Mouse (Mus musculus): Measurements from ENCODE around the gene Gm6525. TPM values are rescaled to one million over a fixed set of nuclear protein-coding genes. Genes with fewer than 3 reads are reported as not detected.
A peak's percentile ranks its signal among the peaks of the same experiment; 100 is the strongest.

Gm6525 gene
- polyA plus RNA-seq (2012; ENCODE audit: insufficient read depth, insufficient read length, missing spikeins) = 0.87 TPM in 1 of 2 replicates, not detected in the other

- no peak within 1 kb of the TSS for H3K27ac ChIP-seq (ENCODE audit: insufficient read depth, low read depth, low read length)
Observed at GRCm38 (mm10) chr3:84173581-84174154, at the start of gene Gm6525. TSS of gene Gm6525 (plus strand) at chr3:84174104.

GRCm38 (mm10) chr3:84125704-84126289 lies 48.1 kb upstream of the Gm6525 start:
- Histone ChIP-seq H3K4me1 (ENCODE audit: control insufficient read depth, insufficient read depth, low read length) (peaks cover 30% of the 10 kb centered on the region), H3K27ac (ENCODE audit: insufficient read depth, low read depth, low read length) (no peak overlapping the region), H3K4me3 (ENCODE audit: insufficient read depth, low read length) (no peak overlapping the region)
- TF ChIP-seq CTCF (IDR thresholded peaks at IDR 0.05; ENCODE audit: low read depth, low read length) = no peak
- no peak for TF ChIP-seq POLR2A (IDR thresholded peaks at IDR 0.05; ENCODE audit: borderline replicate concordance, low read depth, low read length)

More at GRCm38 (mm10) chr3:84173581-84174154, at the start of gene Gm6525:
- TF ChIP-seq CTCF (IDR thresholded peaks at IDR 0.05; ENCODE audit: low read depth, low read length) (no peak), POLR2A (IDR thresholded peaks at IDR 0.05; ENCODE audit: borderline replicate concordance, low read depth, low read length) (no peak)
- Histone ChIP-seq H3K4me3 (ENCODE audit: insufficient read depth, low read length) (no peak within 1 kb of the TSS), H3K4me1 (ENCODE audit: control insufficient read depth, insufficient read depth, low read length) (peaks cover 11% of the 10 kb centered on the region)

GRCm38 (mm10) chr3:84126721-84127120 lies 47.2 kb upstream of the Gm6525 start:
- Histone ChIP-seq H3K4me3 (ENCODE audit: insufficient read depth, low read length) (no peak overlapping the region), H3K27ac (ENCODE audit: insufficient read depth, low read depth, low read length) (no peak overlapping the region), H3K4me1 (ENCODE audit: control insufficient read depth, insufficient read depth, low read length) (peaks cover 30% of the 10 kb centered on the region)
- TF ChIP-seq CTCF (IDR thresholded peaks at IDR 0.05; ENCODE audit: low read depth, low read length) (no peak), POLR2A (IDR thresholded peaks at IDR 0.05; ENCODE audit: borderline replicate concordance, low read depth, low read length) (no peak)

- Histone ChIP-seq H3K4me3 (ENCODE audit: insufficient read depth, low read length) (no peak overlapping the region), H3K27ac (ENCODE audit: insufficient read depth, low read depth, low read length) (no peak overlapping the region), H3K4me1 (ENCODE audit: control insufficient read depth, insufficient read depth, low read length) (peaks cover 30% of the 10 kb centered on the region)
- TF ChIP-seq CTCF (IDR thresholded peaks at IDR 0.05; ENCODE audit: low read depth, low read length) = no peak
- no peak for TF ChIP-seq POLR2A (IDR thresholded peaks at IDR 0.05; ENCODE audit: borderline replicate concordance, low read depth, low read length)
Observed at GRCm38 (mm10) chr3:84127431-84127830, 46.5 kb upstream of the Gm6525 start.

- no peak for TF ChIP-seq POLR2A (IDR thresholded peaks at IDR 0.05; ENCODE audit: borderline replicate concordance, low read depth, low read length)
- no peak for TF ChIP-seq CTCF (IDR thresholded peaks at IDR 0.05; ENCODE audit: low read depth, low read length)
- H3K27ac ChIP-seq (ENCODE audit: insufficient read depth, low read depth, low read length) = peak overlapping the region; percentile 61
- H3K4me3 ChIP-seq (ENCODE audit: insufficient read depth, low read length) = no peak overlapping the region
- H3K4me1 ChIP-seq (ENCODE audit: control insufficient read depth, insufficient read depth, low read length) = peaks cover 30% of the 10 kb centered on the region
Observed at GRCm38 (mm10) chr3:84128871-84129870, 44.7 kb upstream of the Gm6525 start.

- H3K4me3 ChIP-seq (ENCODE audit: insufficient read depth, low read length) = no peak overlapping the region
- H3K4me1 ChIP-seq (ENCODE audit: control insufficient read depth, insufficient read depth, low read length) = peaks cover 28% of the 10 kb centered on the region
- TF ChIP-seq POLR2A (IDR thresholded peaks at IDR 0.05; ENCODE audit: borderline replicate concordance, low read depth, low read length) = no peak
- TF ChIP-seq CTCF (IDR thresholded peaks at IDR 0.05; ENCODE audit: low read depth, low read length) = no peak
- no peak overlapping the region for H3K27ac ChIP-seq (ENCODE audit: insufficient read depth, low read depth, low read length)
Observed at GRCm38 (mm10) chr3:84130776-84131175, 43.1 kb upstream of the Gm6525 start.

- no peak for TF ChIP-seq CTCF (IDR thresholded peaks at IDR 0.05; ENCODE audit: low read depth, low read length)
- Histone ChIP-seq H3K4me3 (ENCODE audit: insufficient read depth, low read length) (no peak overlapping the region), H3K4me1 (ENCODE audit: control insufficient read depth, insufficient read depth, low read length) (peaks cover 23% of the 10 kb centered on the region), H3K27ac (ENCODE audit: insufficient read depth, low read depth, low read length) (no peak overlapping the region)
Observed at GRCm38 (mm10) chr3:84131369-84131768, 42.5 kb upstream of the Gm6525 start.

GRCm38 (mm10) chr3:84135387-84135786 lies 38.5 kb upstream of the Gm6525 start:
- H3K4me3 ChIP-seq (ENCODE audit: insufficient read depth, low read length) = no peak overlapping the region
- TF ChIP-seq POLR2A (IDR thresholded peaks at IDR 0.05; ENCODE audit: borderline replicate concordance, low read depth, low read length) (no peak), CTCF (IDR thresholded peaks at IDR 0.05; ENCODE audit: low read depth, low read length) (no peak)
- no peak overlapping the region for H3K27ac ChIP-seq (ENCODE audit: insufficient read depth, low read depth, low read length)
- no peaks in the 10 kb centered on the region for H3K4me1 ChIP-seq (ENCODE audit: control insufficient read depth, insufficient read depth, low read length)

- TF ChIP-seq CTCF (IDR thresholded peaks at IDR 0.05; ENCODE audit: low read depth, low read length) (no peak), POLR2A (IDR thresholded peaks at IDR 0.05; ENCODE audit: borderline replicate concordance, low read depth, low read length) (no peak)
- Histone ChIP-seq H3K4me3 (ENCODE audit: insufficient read depth, low read length) (no peak overlapping the region), H3K27ac (ENCODE audit: insufficient read depth, low read depth, low read length) (no peak overlapping the region), H3K4me1 (ENCODE audit: control insufficient read depth, insufficient read depth, low read length) (no peaks in the 10 kb centered on the region)
Observed at GRCm38 (mm10) chr3:84135933-84136332, 38.0 kb upstream of the Gm6525 start.
